Mouse (Mus musculus): ENCODE data around the gene Olfr878.

DNA sequence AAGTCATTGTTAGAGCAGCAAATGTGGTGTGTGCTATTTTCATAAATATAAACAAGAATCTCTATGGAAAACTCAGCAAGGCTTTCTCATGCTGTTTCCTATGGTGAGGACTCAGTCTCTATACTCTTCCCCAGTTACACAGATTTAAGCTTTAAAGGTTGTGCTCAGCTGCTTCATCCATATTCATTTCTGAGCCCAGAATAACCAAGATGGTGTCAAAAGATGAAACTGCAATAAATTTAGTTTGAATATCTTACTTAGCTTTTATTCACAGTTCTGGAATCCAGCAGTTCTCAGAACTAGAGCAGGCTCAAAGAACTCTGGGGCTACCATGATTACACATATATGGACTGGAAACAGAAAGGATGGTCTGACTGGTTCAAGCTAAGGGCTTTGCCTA lies 16.5 kb downstream of the Olfr878 start:
- TF ChIP-seq POLR2A (IDR thresholded peaks at IDR 0.05; ENCODE audit: borderline replicate concordance, insufficient read depth, low read length) (no peak), CTCF (IDR thresholded peaks at IDR 0.05; ENCODE audit: borderline replicate concordance, insufficient read depth, low read depth, low read length) (no peak)

All from cerebellum, adult 2 months (tissue).